Mouse (Mus musculus) mouse trophoblast stem cell (cell line): Measurements from ENCODE around the gene Jsrp1.

Source experiments
- in situ Hi-C, 2 experiments: fragments of 300-500 bp; cut with MseI, MboI; formaldehyde crosslinking; loops; 2 replicates in 1 of 2; 3 replicates in 1 of 2; pipeline ENCODE4 v1.15.1; 2025

Jsrp1 gene

GRCm38 (mm10) chr10:80812391-80813041 is 782 bp downstream of the Jsrp1 start:
- in situ Hi-C loops: no loop called here

- in situ Hi-C loops: no loop called here
These were observed 3.2 kb downstream of the Jsrp1 start for GRCm38 (mm10) chr10:80810084-80810483.

- in situ Hi-C loops: no loop called here
These were observed 4.2 kb downstream of the Jsrp1 start for GRCm38 (mm10) chr10:80808985-80809632.

- in situ Hi-C loops: no loop called here
These were observed 5.0 kb downstream of the Jsrp1 start for GRCm38 (mm10) chr10:80808099-80808984.

GRCm38 (mm10) chr10:80807057-80807627 is 6.2 kb downstream of the Jsrp1 start:
- in situ Hi-C loops: no loop called here

- in situ Hi-C loops: no loop called here
These were observed 6.8 kb downstream of the Jsrp1 start for GRCm38 (mm10) chr10:80806341-80807056.

- in situ Hi-C loops: no loop called here
These were observed 7.4 kb downstream of the Jsrp1 start for GRCm38 (mm10) chr10:80805925-80806324.

- in situ Hi-C loops: no loop called here
These were observed 8.0 kb downstream of the Jsrp1 start for GRCm38 (mm10) chr10:80805322-80805721.

GRCm38 (mm10) chr10:80804916-80805315 is 8.4 kb downstream of the Jsrp1 start, which contains the start of gene Amh:
Amh (plus strand) TSS chr10:80805243.
- in situ Hi-C loops: no loop called here

GRCm38 (mm10) chr10:80804340-80804739 is 9.0 kb downstream of the Jsrp1 start:
- in situ Hi-C loops: no loop called here

GRCm38 (mm10) chr10:80802996-80803395 is 10.3 kb downstream of the Jsrp1 start:
- in situ Hi-C loops: no loop called here

GRCm38 (mm10) chr10:80802204-80802912 is 10.9 kb downstream of the Jsrp1 start:
- in situ Hi-C loops: no loop called here

GRCm38 (mm10) chr10:80799070-80799566 is 14.2 kb downstream of the Jsrp1 start:
- in situ Hi-C loops: no loop called here

GRCm38 (mm10) chr10:80798150-80799006 is 14.9 kb downstream of the Jsrp1 start, which contains the start of the genes Sf3a2 and Plekhj1:
Sf3a2 (plus strand) TSS chr10:80798198.
Plekhj1 (minus strand) TSS chr10:80798626.
- in situ Hi-C loops: no loop called here

- in situ Hi-C loops: no loop called here
These were observed 15.8 kb downstream of the Jsrp1 start for GRCm38 (mm10) chr10:80797186-80798149.

- in situ Hi-C loops: no loop called here
These were observed 16.9 kb downstream of the Jsrp1 start for GRCm38 (mm10) chr10:80796307-80796848.

GRCm38 (mm10) chr10:80794750-80795149 is 18.5 kb downstream of the Jsrp1 start:
- in situ Hi-C loops: no loop called here

GRCm38 (mm10) chr10:80793803-80794202 is 19.5 kb downstream of the Jsrp1 start:
- in situ Hi-C loops: no loop called here
